Mouse (Mus musculus) myocyte (in vitro differentiated cells): Measurements from ENCODE around the gene Olfr130. TPM values are rescaled to one million over a fixed set of nuclear protein-coding genes. Genes with fewer than 3 reads are reported as not detected.

ENCODE experiments used
- H3K27me3 ChIP-seq: one replicate; pipeline ENCODE4 v1.6.1; 2011; ENCODE audit not compliant: control insufficient read depth, insufficient read depth, insufficient read length
- H3K36me3 ChIP-seq: one replicate; pipeline ENCODE4 v1.6.1; 2011; ENCODE audit not compliant: control insufficient read depth, insufficient read depth
- H3K4me2 ChIP-seq: one replicate; pipeline ENCODE4 v1.6.1; 2011; ENCODE audit warnings: low read depth, control low read depth
- H3K4me3 ChIP-seq: one replicate; pipeline ENCODE4 v1.5.1; 2011; ENCODE audit warnings: mild to moderate bottlenecking, control low read depth, moderate library complexity
- H3K79me2 ChIP-seq: one replicate; pipeline ENCODE4 v1.6.1; 2011; ENCODE audit not compliant: control insufficient read depth, insufficient read depth
- H3ac ChIP-seq: one replicate; pipeline ENCODE4 v1.6.1; 2011; ENCODE audit not compliant: control insufficient read depth, insufficient read length
- CEBPB ChIP-seq: IDR thresholded peaks from 2 replicates; pipeline ENCODE4 v1.6.1; 2011; ENCODE audit warnings: mild to moderate bottlenecking, moderate library complexity; ENCODE audit not compliant: poor library complexity, insufficient read depth, severe bottlenecking
- E2F4 ChIP-seq: IDR thresholded peaks from one replicate; pipeline ENCODE4 v1.6.1; 2011; ENCODE audit warnings: mild to moderate bottlenecking, control low read depth, moderate library complexity; ENCODE audit not compliant: insufficient read depth
- MAX ChIP-seq: IDR thresholded peaks from one replicate; pipeline ENCODE4 v1.6.1; 2011; ENCODE audit warnings: low read depth, mild to moderate bottlenecking, control low read depth
- MYOD1 ChIP-seq, 3 experiments: IDR thresholded peaks; one replicate each; pipeline ENCODE4 v1.6.1; 2011; ENCODE audit warnings: control low read depth in 2 of 3, low read depth in 2 of 3, mild to moderate bottlenecking in 2 of 3, moderate library complexity in 1 of 3; ENCODE audit not compliant: insufficient read length in 2 of 3, control insufficient read depth in 1 of 3
- MYOG ChIP-seq, 3 experiments: IDR thresholded peaks; one replicate each; pipeline ENCODE4 v1.6.1; 2011; ENCODE audit warnings: control low read depth in 2 of 3, low read depth in 2 of 3, mild to moderate bottlenecking in 2 of 3; ENCODE audit not compliant: insufficient read length in 2 of 3, control insufficient read depth in 1 of 3, insufficient read depth in 1 of 3
- POLR2A ChIP-seq: IDR thresholded peaks from one replicate; pipeline ENCODE4 v1.6.1; 2011; ENCODE audit warnings: low read depth, mild to moderate bottlenecking, control low read depth, moderate library complexity; ENCODE audit not compliant: insufficient read length
- POLR2AphosphoS2 ChIP-seq: IDR thresholded peaks from one replicate; pipeline ENCODE4 v1.6.1; 2011; ENCODE audit warnings: low read depth, control low read depth; ENCODE audit not compliant: insufficient read length
- REST ChIP-seq: IDR thresholded peaks from one replicate; pipeline ENCODE4 v1.6.1; 2011; ENCODE audit warnings: mild to moderate bottlenecking, control low read depth, moderate library complexity; ENCODE audit not compliant: insufficient read depth, insufficient read length
- SRF ChIP-seq: IDR thresholded peaks from one replicate; pipeline ENCODE4 v1.6.1; 2011; ENCODE audit warnings: low read depth; ENCODE audit not compliant: control insufficient read depth, insufficient read length
- TCF12 ChIP-seq: IDR thresholded peaks from one replicate; pipeline ENCODE4 v1.6.1; 2011; ENCODE audit warnings: mild to moderate bottlenecking, control low read depth; ENCODE audit not compliant: poor library complexity, insufficient read depth, severe bottlenecking
- TCF3 ChIP-seq: IDR thresholded peaks from one replicate; pipeline ENCODE4 v1.6.1; 2011; ENCODE audit warnings: low read depth, control low read depth; ENCODE audit not compliant: insufficient read length
- USF1 ChIP-seq: IDR thresholded peaks from one replicate; pipeline ENCODE4 v1.6.1; 2011; ENCODE audit warnings: low read depth, mild to moderate bottlenecking, control low read depth, moderate library complexity
- polyA plus RNA-seq: library from polyadenylated mRNA; unstranded; fragments of >200 nt; fragmentation: generic; extraction: Trizol; gene quantifications from one replicate; pipeline ENCODE4 v1.2.1, GENCODE M21; 2012; ENCODE audit warnings: missing spikeins

Gene Olfr130
- polyA plus RNA-seq: not detected

- no peak within 1 kb of the TSS for H3K4me2 ChIP-seq
- no peak within 1 kb of the TSS for H3ac ChIP-seq
- no peaks in the 10 kb centered on the region for H3K27me3 ChIP-seq
- TF ChIP-seq TCF12 (no peak), POLR2A (no peak), POLR2AphosphoS2 (no peak), MYOG (IDR thresholded peaks at IDR 0.05; ENCODE audit: control insufficient read depth in 1 of 3, insufficient read depth in 1 of 3, insufficient read length in 2 of 3, low read depth in 2 of 3) (no peak), USF1 (no peak)
- no peaks in the 10 kb centered on the region for H3K79me2 ChIP-seq
- no peak within 1 kb of the TSS for H3K4me3 ChIP-seq
- H3K36me3 ChIP-seq: no peaks in the 10 kb centered on the region
Measured at GRCm38 (mm10) chr17:38063621-38064020, at the start of gene Olfr130. Gene Olfr130, plus strand, starts transcription at chr17:38063921.

- no peak overlapping the region for H3ac ChIP-seq
- H3K4me3 ChIP-seq: no peak overlapping the region
- no peaks in the 10 kb centered on the region for H3K36me3 ChIP-seq
- no peak for TF ChIP-seq MYOD1 (IDR thresholded peaks at IDR 0.05; ENCODE audit: control insufficient read depth in 1 of 3, insufficient read length in 2 of 3, low read depth in 2 of 3)
- no peak for TF ChIP-seq MYOG (IDR thresholded peaks at IDR 0.05; ENCODE audit: control insufficient read depth in 1 of 3, insufficient read depth in 1 of 3, insufficient read length in 2 of 3, low read depth in 2 of 3)
- no peak for TF ChIP-seq REST
- TF ChIP-seq E2F4: no peak
- no peak for TF ChIP-seq TCF3
- no peak for TF ChIP-seq MAX
- H3K79me2 ChIP-seq: no peaks in the 10 kb centered on the region
- H3K27me3 ChIP-seq: no peaks in the 10 kb centered on the region
- no peak overlapping the region for H3K4me2 ChIP-seq
Measured at GRCm38 (mm10) chr17:38016341-38016740, 47.4 kb upstream of the Olfr130 start.

- Histone ChIP-seq H3K36me3 (no peaks in the 10 kb centered on the region), H3K27me3 (no peaks in the 10 kb centered on the region), H3K4me3 (no peak overlapping the region), H3K79me2 (no peaks in the 10 kb centered on the region), H3K4me2 (no peak overlapping the region), H3ac (no peak overlapping the region)
- no peak for TF ChIP-seq REST
Measured at GRCm38 (mm10) chr17:38026297-38026696, 37.4 kb upstream of the Olfr130 start.

GRCm38 (mm10) chr17:38059979-38060378, 3.7 kb upstream of the Olfr130 start, which contains the start of gene Olfr129:
Gene Olfr129, minus strand, starts transcription at chr17:38060079.
- Histone ChIP-seq H3K79me2 (no peaks in the 10 kb centered on the region), H3K4me2 (no peak within 1 kb of the TSS), H3ac (no peak within 1 kb of the TSS), H3K27me3 (no peaks in the 10 kb centered on the region), H3K4me3 (no peak within 1 kb of the TSS), H3K36me3 (no peaks in the 10 kb centered on the region)
- TF ChIP-seq MAX (no peak), MYOD1 (IDR thresholded peaks at IDR 0.05; ENCODE audit: control insufficient read depth in 1 of 3, insufficient read length in 2 of 3, low read depth in 2 of 3) (no peak), POLR2A (no peak), CEBPB (no peak), POLR2AphosphoS2 (no peak), TCF3 (no peak), E2F4 (no peak), SRF (no peak), USF1 (no peak), MYOG (IDR thresholded peaks at IDR 0.05; ENCODE audit: control insufficient read depth in 1 of 3, insufficient read depth in 1 of 3, insufficient read length in 2 of 3, low read depth in 2 of 3) (no peak), TCF12 (no peak)

- Histone ChIP-seq H3K4me2 (no peak overlapping the region), H3K36me3 (no peaks in the 10 kb centered on the region), H3K27me3 (no peaks in the 10 kb centered on the region), H3K79me2 (no peaks in the 10 kb centered on the region), H3ac (no peak overlapping the region), H3K4me3 (no peak overlapping the region)
- TF ChIP-seq MYOD1 (IDR thresholded peaks at IDR 0.05; ENCODE audit: control insufficient read depth in 1 of 3, insufficient read length in 2 of 3, low read depth in 2 of 3) (no peak), E2F4 (no peak), MAX (no peak), TCF3 (no peak), SRF (no peak), REST (no peak), CEBPB (no peak), MYOG (IDR thresholded peaks at IDR 0.05; ENCODE audit: control insufficient read depth in 1 of 3, insufficient read depth in 1 of 3, insufficient read length in 2 of 3, low read depth in 2 of 3) (no peak), TCF12 (no peak), POLR2A (no peak), USF1 (no peak), POLR2AphosphoS2 (no peak)
Measured at GRCm38 (mm10) chr17:38082364-38082763, 18.6 kb downstream of the Olfr130 start.
